Mouse (Mus musculus) thymus, adult 18-20 months (tissue): ENCODE data around the gene Terb2.

Source experiments
- DNase-seq, 2 experiments: peaks; one replicate each; pipeline ENCODE4 v3.0.0; 2022; ENCODE audit warnings: mixed read lengths in 2 of 2

The Terb2 gene

DNA sequence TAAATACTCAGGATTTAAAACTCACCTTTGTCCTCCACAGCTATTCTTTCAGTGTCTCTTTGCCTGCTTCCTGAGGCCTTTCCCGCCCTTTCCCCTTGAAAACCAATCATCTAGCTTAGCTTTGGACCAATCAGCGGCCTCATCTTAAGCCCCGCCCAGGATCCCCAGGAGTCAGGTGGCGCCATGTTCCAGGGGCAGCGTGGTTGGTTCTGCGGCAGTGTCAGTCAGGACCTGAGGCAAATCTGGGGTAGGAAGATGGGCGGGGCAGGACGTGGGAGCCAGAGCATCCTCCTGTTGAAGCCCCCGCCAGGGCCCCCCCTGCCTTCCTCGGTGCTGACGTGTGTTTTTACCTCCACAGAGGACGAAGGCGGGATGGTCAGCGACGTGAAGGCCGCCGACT lies at the start of gene Terb2, which contains the start of gene Patl2:
Gene Terb2, plus strand, starts transcription at position 167 of the 400 bp plus-strand sequence.
Gene Patl2, minus strand, starts transcription at position 84 of the 400 bp plus-strand sequence.
- no peak for DNase-seq

DNA sequence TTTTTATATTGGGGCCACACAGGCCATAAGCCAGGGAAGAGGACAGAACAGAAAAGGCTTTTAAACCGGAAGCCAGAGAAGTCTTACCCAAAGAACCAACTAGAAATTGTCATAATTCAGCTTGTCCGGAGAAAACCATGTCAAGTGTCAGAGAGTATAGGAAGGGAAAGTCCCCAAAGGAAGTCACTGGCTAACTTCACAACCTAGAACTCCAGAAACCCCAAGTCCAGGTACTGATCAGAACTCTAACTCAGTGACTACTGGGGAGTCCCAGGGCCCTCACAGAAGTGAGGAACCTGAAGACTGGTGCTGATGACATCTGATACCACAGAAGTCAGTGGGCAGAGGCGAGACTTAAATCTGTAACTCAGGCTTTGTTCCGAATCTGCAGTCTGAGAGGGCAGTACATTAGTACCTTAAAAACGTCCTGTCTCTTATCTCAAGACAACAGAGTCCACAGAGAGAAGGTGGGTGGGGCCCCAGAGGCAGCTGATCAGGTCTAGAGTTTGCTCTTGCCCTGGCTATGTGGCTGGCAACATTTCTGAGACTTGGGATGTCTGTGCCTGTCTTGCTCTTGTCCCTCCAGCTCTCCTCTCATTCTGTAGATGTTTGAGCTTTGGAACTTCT lies 48.1 kb upstream of the Terb2 start:
- no peak for DNase-seq

DNA sequence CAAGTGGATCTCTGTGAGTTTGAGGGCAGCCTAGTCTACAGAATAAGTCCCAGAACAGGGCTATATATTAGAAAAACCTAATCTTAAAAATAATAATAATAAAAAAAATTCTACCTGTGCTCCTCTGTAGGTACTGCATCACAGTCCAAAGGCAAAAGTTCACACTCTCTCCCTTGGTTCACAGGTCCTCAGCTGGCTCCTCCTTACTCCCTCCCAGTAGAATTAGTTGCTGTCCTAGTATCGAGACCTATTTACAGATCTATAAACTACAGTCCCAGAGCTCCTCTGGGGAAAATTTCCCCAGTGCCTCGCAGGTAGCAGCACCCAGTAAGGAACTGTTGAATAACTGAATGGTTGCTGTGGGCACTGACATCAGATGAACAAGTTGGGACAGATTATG lies 45.3 kb upstream of the Terb2 start:
- no peak for DNase-seq

GRCm38 (mm10) chr2:122141332-122141967 lies 44.6 kb upstream of the Terb2 start:
- no peak for DNase-seq

- DNase-seq = no peak
Measured at GRCm38 (mm10) chr2:122143111-122143510, 43.0 kb upstream of the Terb2 start.

DNA sequence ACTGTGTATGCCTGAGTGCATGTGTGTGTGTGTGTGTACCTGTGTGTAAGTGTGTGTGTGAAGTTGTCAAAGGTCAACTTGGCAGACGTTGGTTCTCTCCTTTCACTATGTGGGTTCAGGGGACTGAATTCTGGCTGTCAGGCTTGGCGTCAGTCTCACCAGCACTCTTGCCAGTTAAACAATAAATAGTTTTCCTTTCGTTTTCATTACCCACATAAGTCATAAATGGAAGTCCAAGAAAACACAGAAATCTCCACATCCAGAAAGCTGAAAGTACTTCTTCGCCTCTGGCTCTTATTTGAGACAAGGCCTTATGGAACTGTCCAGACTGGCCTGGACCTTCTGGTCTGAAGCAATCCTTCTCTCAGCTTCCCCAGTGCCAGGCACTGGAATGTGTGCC lies 40.3 kb upstream of the Terb2 start:
- DNase-seq = no peak

GRCm38 (mm10) chr2:122146687-122147086 lies 39.4 kb upstream of the Terb2 start:
- no peak for DNase-seq

DNA sequence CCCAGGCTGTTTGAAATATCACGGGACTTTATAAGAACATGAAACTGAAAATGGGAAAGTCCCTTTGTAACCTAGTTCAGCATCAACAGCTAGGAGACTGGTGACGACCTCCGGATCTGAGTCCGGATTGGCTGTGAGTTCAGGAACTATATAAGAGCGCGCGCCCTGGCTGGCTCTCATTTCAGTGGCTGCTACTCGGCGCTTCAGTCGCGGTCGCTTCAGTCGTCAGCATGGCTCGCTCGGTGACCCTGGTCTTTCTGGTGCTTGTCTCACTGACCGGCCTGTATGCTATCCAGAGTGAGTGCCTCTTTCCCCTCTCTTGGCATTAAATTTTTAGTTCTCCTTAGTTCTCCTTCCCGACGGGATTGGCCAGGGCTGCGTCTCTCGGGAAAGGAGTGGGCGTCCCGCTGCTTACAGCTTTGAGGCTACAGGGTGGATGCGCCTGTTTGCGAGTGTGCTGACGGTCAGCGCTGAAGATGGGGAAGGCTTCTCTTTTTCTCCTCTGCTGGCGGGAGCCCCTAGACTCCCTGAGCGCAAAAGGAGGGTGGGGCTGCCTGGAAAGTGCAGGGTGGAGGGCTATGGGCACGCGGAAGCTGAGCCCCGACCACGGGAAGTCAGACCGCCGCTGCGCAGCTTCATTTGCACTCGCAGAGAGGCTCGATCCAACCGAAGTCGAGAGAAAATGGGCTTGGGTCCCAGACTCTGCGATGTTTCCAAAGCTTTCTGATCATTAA lies 38.4 kb upstream of the Terb2 start, which contains the start of gene B2m:
Gene B2m, plus strand, starts transcription at position 179 of the 734 bp plus-strand sequence.
- peak; percentile 83 to 90 for DNase-seq

GRCm38 (mm10) chr2:122148242-122148917 lies 37.7 kb upstream of the Terb2 start:
- peak; percentile 59 to 71 for DNase-seq

- DNase-seq = no peak
Measured at GRCm38 (mm10) chr2:122149316-122149715, 36.8 kb upstream of the Terb2 start.

GRCm38 (mm10) chr2:122149716-122150115 lies 36.4 kb upstream of the Terb2 start:
- no peak for DNase-seq

DNA sequence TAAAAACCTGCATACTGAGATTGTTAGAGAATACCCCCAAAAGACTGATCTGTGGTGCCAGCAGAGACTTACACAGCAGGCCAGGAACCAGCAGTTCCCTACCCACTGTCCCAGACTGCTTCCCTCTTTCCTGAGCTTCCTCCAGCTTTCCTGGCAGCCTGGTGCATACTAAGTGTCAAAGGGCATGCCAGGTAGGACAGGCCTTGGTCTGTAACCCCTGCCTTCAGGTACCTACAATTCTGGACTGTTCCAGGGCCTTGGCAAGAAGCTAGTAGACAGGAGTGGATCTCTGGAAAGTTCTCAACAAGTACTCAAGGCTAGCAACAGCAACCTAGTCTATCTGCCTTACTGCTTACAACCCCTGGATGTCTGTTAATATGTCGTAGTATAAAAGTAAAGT lies 34.9 kb upstream of the Terb2 start:
- DNase-seq = no peak

- DNase-seq = no peak
Measured at GRCm38 (mm10) chr2:122152850-122153249, 33.2 kb upstream of the Terb2 start.

DNA sequence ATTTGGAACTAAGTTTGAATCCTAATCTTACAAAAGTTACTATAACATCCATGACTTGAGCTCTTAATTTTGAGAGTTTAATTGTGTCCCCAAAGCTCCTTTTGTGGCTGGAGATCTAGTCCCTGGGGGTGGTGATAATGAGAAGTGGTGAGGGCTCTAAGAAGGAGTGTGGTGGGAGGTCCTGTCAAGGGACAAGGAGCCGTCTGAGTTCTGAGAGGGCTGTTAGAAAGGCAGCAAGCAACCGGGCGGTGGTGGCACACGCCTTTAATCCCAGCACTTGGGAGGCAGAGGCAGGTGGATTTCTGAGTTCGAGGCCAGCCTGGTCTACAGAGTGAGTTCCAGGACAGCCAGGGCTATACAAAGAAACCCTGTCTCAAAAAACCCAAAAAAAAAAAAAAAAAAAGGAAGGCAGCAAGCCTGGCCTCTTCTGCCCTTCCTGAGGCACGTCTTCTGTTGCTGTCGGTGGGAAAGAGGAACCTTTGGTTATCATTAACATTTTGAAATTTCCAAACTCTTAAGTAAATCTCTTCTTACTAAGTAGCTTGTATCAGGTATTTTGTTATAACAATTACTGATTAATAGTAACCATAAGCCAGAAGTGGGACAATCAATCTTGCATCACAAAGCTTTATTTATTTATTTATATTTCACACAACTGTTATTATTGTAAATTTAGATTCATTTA lies 32.2 kb upstream of the Terb2 start:
- DNase-seq = no peak

- DNase-seq = no peak
Measured at GRCm38 (mm10) chr2:122154479-122154878, 31.6 kb upstream of the Terb2 start.

GRCm38 (mm10) chr2:122155292-122155691 lies 30.8 kb upstream of the Terb2 start:
- no peak for DNase-seq

- DNase-seq = no peak
Measured at GRCm38 (mm10) chr2:122156051-122156700, 29.9 kb upstream of the Terb2 start.

- no peak for DNase-seq
Measured at GRCm38 (mm10) chr2:122157561-122157960, 28.5 kb upstream of the Terb2 start.

DNA sequence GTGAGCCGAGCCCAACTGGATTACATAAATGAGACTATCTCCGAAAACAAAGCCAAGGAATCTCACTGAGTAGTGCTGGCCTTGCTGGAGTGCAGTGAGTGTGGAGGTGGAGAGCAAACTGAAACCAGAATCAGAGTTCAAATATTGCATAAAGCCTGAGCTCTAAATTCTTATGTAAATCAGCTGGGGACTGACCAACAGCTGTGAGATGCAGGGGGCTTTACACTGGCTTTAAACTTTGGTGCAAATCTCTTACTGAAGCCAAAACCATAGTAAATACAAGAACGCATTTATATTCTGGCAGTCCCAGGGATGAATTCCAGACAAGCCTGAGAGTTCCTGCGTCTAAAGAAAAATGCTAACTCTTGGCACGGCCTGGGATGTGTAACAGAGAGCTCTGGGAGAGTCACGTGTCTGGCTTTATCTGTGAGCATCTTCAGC lies 27.7 kb upstream of the Terb2 start:
- no peak for DNase-seq

GRCm38 (mm10) chr2:122159667-122160066 lies 26.4 kb upstream of the Terb2 start:
- DNase-seq = no peak

DNA sequence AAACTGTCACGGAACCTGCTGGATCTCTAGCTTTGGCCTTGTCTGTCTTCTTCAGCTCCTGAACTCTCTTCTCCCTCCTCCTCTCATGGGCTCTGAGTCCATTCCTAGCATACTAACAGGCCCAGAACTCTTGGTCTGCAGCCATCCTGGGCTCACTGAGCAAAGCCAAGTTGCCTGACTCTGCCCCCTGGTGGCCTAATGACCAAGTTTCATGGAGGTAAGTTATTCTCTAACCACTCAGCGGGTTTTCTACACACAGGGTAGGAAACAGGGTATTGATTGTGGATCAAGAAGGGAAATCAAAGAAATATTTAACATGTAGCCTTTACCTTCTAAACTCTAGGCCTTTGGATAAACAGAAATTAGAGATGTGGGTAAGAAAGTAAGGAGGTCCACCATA lies 25.4 kb upstream of the Terb2 start, which contains the start of gene Trim69:
Gene Trim69, plus strand, starts transcription at position 21 of the 400 bp plus-strand sequence.
- DNase-seq = peak; percentile 38 to 57

DNA sequence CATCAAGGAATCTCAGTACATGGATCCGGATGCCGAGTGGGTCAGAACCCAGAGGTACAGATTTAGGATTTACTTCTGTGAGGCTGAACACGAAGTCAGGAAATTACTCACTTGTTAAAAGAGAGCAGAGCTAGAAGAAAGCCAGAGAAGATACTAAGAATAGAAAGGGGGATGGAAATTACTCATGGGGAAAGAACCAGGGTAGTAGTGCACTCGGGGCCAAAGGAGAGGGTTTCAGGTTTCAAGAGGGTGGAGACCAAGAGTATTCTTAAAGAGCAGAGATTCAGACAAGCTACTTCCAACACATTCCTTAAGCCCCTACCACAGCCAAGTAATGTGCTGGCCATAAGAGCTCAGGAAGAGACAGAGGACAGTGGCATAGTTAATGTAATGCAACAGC lies 24.5 kb upstream of the Terb2 start:
- no peak for DNase-seq
